Mouse (Mus musculus): ENCODE results near the gene Shisa3. TPM values are rescaled to one million over a fixed set of nuclear protein-coding genes. Genes with fewer than 3 reads are reported as not detected.
A peak's percentile ranks its signal among the peaks of the same experiment; 100 is the strongest.

Shisa3 gene
- polyA plus RNA-seq, 1 experiment = 11.4 TPM

DNA sequence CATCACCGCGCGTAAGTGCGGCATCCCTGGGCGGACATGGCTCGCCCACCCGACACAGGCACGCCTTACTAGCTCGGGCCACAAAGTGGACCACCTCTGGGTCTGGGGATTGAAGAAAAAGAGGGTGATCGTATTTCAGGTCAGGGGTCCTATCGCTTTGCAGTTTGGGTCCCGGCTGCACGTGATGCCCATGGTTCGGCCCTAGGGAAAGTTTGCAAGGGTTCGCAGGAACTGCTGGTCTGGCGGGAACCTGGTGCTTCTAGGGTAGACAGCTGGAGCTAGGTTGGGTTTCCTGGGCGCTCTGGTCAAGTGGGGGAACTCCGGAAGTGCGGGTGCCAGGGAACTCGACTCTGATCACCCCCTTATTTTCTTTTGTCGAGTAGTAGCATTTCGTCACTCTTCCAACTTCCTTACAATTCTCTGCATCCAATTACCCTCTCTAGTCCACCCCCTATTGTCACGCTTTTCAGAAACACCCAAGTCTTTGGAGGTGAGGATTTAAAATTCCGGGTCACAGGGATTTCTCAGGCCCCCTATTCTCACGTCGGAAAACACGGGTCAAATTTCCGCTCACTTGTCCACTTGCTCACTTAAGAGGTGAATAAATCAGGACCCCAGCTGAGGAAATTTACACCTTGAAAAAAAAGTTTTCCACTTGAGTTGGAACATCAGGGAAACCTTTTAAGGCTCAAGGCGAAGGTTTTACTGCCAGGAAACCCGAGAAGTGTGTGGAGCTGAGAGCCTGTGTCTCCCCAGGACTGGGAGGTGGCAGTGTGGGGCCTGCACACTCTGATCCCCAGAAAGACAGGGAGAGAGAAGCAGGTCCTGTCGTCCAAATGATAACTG is 1.2 kb downstream of the Shisa3 start:
- Histone ChIP-seq H3K4me3 (ENCODE audit: insufficient read depth, low read depth, low read length) (peak overlapping the region; percentile 44), H3K27ac (ENCODE audit: insufficient read depth, low read depth, low read length) (no peak overlapping the region), H3K27me3 (replicated peaks; ENCODE audit: control insufficient read depth, insufficient read depth, low read length) (peaks cover 2% of the 10 kb centered on the region; the same call in 1 of the 2 replicates), H3K4me1 (ENCODE audit: control insufficient read depth, insufficient read depth, low read length) (no peaks in the 10 kb centered on the region), H3K36me3 (ENCODE audit: control insufficient read depth, insufficient read depth, low read length) (no peaks in the 10 kb centered on the region)
- 25% methylated on average over 31 of the region's 31 CpGs for WGBS
- TF ChIP-seq CTCF (conservative IDR thresholded peaks at IDR 0.05; ENCODE audit: insufficient read depth, insufficient read length, low read depth, low read length) = no peak
- TF ChIP-seq POLR2A (IDR thresholded peaks at IDR 0.05; ENCODE audit: low read depth, low read length) = no peak
- DNase-seq = no peak

DNA sequence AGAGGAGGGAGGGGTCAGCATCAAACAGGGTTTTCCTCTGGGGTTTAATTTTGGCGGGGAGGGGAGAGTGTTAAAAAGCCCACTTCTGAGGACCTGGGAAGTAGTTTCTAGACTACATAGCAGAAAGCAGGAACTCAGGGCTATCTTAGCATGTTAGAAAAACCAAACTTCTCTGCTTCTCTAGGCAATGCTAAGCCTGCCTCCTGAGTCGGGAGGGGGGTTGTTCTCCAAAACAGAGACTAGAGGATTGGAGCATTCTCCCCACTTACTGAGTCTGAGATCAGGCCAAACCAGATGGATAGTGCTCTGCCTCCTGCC is 1.8 kb downstream of the Shisa3 start:
- Histone ChIP-seq H3K4me1 (ENCODE audit: control insufficient read depth, insufficient read depth, low read length) (no peaks in the 10 kb centered on the region), H3K36me3 (ENCODE audit: control insufficient read depth, insufficient read depth, low read length) (no peaks in the 10 kb centered on the region), H3K4me3 (ENCODE audit: insufficient read depth, low read depth, low read length) (no peak overlapping the region), H3K27me3 (replicated peaks; ENCODE audit: control insufficient read depth, insufficient read depth, low read length) (peaks cover 2% of the 10 kb centered on the region; the same call in 1 of the 2 replicates), H3K27ac (ENCODE audit: insufficient read depth, low read depth, low read length) (no peak overlapping the region)
- TF ChIP-seq POLR2A (IDR thresholded peaks at IDR 0.05; ENCODE audit: low read depth, low read length) (no peak), CTCF (conservative IDR thresholded peaks at IDR 0.05; ENCODE audit: insufficient read depth, insufficient read length, low read depth, low read length) (no peak)
- WGBS = 53% methylated on average over 2 of the region's 2 CpGs
- DNase-seq = no peak

DNA sequence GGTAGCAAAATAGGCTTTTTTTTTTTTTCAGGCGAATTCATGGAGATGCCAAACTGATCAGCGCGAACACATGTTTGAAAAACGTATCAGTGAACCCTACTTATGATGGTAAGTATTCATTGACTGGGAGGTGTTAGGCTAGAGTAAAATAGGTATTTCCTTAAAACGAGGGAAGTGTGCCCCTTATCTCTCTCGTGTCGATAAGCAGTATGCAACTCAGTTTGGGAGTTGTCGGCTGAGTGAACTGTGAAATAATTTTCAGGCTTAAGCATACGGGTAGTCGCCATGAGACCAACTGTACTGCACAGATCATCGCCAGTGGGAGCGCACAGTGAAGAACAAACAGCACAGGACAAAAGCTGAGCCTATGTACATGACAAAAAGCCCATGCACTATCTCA is 13.5 kb downstream of the Shisa3 start:
- Histone ChIP-seq H3K4me3 (ENCODE audit: insufficient read depth, low read depth, low read length) (no peak overlapping the region), H3K27ac (ENCODE audit: insufficient read depth, low read depth, low read length) (no peak overlapping the region), H3K36me3 (ENCODE audit: control insufficient read depth, insufficient read depth, low read length) (no peaks in the 10 kb centered on the region), H3K27me3 (replicated peaks; ENCODE audit: control insufficient read depth, insufficient read depth, low read length) (no peaks in the 10 kb centered on the region; the same call in 1 of the 2 replicates), H3K4me1 (ENCODE audit: control insufficient read depth, insufficient read depth, low read length) (no peaks in the 10 kb centered on the region)
- DNase-seq = no peak
- WGBS = 92% methylated on average over 12 of the region's 12 CpGs
- TF ChIP-seq POLR2A (IDR thresholded peaks at IDR 0.05; ENCODE audit: low read depth, low read length) (no peak), CTCF (conservative IDR thresholded peaks at IDR 0.05; ENCODE audit: insufficient read depth, insufficient read length, low read depth, low read length) (no peak)

DNA sequence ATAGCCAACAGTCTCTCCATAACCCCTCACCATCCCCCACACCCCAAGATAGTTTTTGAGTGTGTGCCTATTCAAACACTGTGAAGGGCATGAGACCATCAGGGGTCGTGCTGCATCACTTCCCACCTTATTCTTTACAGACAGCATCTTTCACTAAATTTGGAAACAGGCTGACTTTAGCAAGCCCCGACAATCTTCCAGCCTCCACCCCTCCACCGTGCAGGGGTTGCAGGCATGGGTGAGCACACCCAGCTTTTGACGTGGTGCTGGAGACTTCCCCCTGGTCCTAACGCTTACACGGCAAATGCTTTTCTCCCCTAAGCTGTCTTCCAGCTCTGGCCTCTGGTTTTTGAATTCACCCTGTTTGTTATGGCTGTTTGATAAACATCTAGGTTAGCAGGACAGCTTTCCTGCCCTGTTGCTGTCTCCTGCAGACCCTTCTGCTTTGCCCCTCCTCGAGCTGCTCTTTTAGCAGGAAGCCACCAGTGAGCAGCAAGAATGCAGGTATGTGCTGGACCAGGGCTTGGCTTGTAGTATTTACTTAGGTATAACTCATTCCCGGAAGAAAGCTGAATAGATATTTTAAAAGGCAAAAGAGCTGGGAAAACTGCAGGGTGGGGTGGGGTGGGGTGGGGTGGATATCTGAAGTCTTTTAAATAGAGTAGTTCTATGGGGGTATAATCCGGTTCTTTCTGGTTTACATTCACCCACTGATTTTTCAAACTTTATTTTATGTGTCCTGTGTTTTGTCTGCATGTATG is 20.7 kb downstream of the Shisa3 start:
- no peaks in the 10 kb centered on the region for H3K27me3 ChIP-seq (replicated peaks; ENCODE audit: control insufficient read depth, insufficient read depth, low read length)
- no peaks in the 10 kb centered on the region for H3K36me3 ChIP-seq (ENCODE audit: control insufficient read depth, insufficient read depth, low read length)
- no peak overlapping the region for H3K4me3 ChIP-seq (ENCODE audit: insufficient read depth, low read depth, low read length)
- H3K27ac ChIP-seq (ENCODE audit: insufficient read depth, low read depth, low read length) = no peak overlapping the region
- DNase-seq = no peak
- no peaks in the 10 kb centered on the region for H3K4me1 ChIP-seq (ENCODE audit: control insufficient read depth, insufficient read depth, low read length)
- no peak for TF ChIP-seq CTCF (conservative IDR thresholded peaks at IDR 0.05; ENCODE audit: insufficient read depth, insufficient read length, low read depth, low read length)
- WGBS = 67% methylated on average over 9 of the region's 9 CpGs

DNA sequence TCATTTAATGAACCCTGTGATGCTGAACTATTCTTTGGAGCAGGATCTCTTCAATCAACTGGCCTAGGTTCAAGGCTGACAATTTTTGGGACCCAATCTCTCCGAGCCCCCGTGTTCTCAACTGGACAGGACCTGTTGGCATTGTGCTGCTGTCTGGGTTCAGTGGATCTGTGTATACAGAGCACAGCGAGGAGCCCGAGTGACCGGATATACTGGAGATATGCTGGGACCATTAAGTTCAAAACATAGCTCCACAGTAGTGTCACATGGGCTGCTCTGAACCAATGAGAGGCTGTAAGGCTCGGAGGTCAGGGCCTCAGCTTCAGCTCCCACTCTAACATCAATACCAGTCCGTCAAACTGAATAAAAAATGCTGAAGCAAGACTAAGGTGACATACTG is 21.8 kb downstream of the Shisa3 start:
- Histone ChIP-seq H3K36me3 (ENCODE audit: control insufficient read depth, insufficient read depth, low read length) (no peaks in the 10 kb centered on the region), H3K4me1 (ENCODE audit: control insufficient read depth, insufficient read depth, low read length) (no peaks in the 10 kb centered on the region), H3K27ac (ENCODE audit: insufficient read depth, low read depth, low read length) (no peak overlapping the region), H3K4me3 (ENCODE audit: insufficient read depth, low read depth, low read length) (no peak overlapping the region), H3K27me3 (replicated peaks; ENCODE audit: control insufficient read depth, insufficient read depth, low read length) (no peaks in the 10 kb centered on the region)
- DNase-seq = no peak
- WGBS = 66% methylated on average over 7 of the region's 7 CpGs
- TF ChIP-seq CTCF (conservative IDR thresholded peaks at IDR 0.05; ENCODE audit: insufficient read depth, insufficient read length, low read depth, low read length) (no peak), POLR2A (IDR thresholded peaks at IDR 0.05; ENCODE audit: low read depth, low read length) (no peak)

DNA sequence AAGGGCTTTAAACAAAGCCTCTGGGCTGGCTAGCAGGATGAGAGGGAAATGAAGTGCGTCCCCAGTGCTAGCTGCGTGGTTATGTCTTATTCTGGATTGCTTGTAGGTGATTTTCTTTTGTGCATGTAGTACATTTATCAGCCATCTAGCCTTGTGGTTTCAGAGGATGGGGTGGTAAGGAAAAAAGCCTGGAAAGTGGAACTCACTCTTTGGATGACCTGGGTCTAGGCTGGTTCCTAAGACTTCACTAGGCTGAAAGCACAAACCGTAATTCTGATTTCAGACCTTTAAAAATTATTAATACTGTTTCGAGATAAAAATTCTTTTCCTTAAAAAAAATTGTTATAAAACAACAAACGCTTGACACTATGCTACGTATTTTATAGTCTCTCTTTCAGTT is 22.2 kb downstream of the Shisa3 start:
- H3K36me3 ChIP-seq (ENCODE audit: control insufficient read depth, insufficient read depth, low read length) = no peaks in the 10 kb centered on the region
- WGBS = 86% methylated on average over 6 of the region's 6 CpGs
- no peak overlapping the region for H3K4me3 ChIP-seq (ENCODE audit: insufficient read depth, low read depth, low read length)
- no peaks in the 10 kb centered on the region for H3K27me3 ChIP-seq (replicated peaks; ENCODE audit: control insufficient read depth, insufficient read depth, low read length)
- no peak for TF ChIP-seq POLR2A (IDR thresholded peaks at IDR 0.05; ENCODE audit: low read depth, low read length)
- TF ChIP-seq CTCF (conservative IDR thresholded peaks at IDR 0.05; ENCODE audit: insufficient read depth, insufficient read length, low read depth, low read length) = no peak
- DNase-seq = no peak
- no peaks in the 10 kb centered on the region for H3K4me1 ChIP-seq (ENCODE audit: control insufficient read depth, insufficient read depth, low read length)
- no peak overlapping the region for H3K27ac ChIP-seq (ENCODE audit: insufficient read depth, low read depth, low read length)

DNA sequence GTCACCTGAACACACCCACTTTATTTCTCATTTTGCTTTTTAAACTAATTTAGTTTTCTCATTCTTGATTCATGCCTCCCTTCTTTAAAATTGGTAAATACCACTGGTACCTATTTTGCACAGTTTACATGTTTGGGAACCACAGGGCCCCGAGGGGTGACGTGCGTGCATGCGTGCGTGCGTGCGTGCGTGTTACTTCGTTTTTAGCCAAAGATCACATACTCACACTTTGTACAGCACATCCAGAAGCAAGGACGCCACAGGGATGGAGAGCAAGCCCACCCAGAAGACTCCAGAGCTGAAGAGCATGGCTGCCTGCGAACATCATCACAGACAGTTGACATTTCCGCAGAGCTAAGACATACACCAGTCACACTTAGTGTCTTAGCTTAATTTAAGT is 23.6 kb downstream of the Shisa3 start:
- DNase-seq = no peak
- Histone ChIP-seq H3K4me3 (ENCODE audit: insufficient read depth, low read depth, low read length) (no peak overlapping the region), H3K27me3 (replicated peaks; ENCODE audit: control insufficient read depth, insufficient read depth, low read length) (no peaks in the 10 kb centered on the region), H3K27ac (ENCODE audit: insufficient read depth, low read depth, low read length) (no peak overlapping the region), H3K4me1 (ENCODE audit: control insufficient read depth, insufficient read depth, low read length) (no peaks in the 10 kb centered on the region), H3K36me3 (ENCODE audit: control insufficient read depth, insufficient read depth, low read length) (no peaks in the 10 kb centered on the region)
- 96% methylated on average over 12 of the region's 12 CpGs for WGBS
- TF ChIP-seq POLR2A (IDR thresholded peaks at IDR 0.05; ENCODE audit: low read depth, low read length) = no peak

All from kidney, adult 2 months (tissue).